8 mouse cellular contexts compared by ENCODE assay signal in the genomic region with DNA sequence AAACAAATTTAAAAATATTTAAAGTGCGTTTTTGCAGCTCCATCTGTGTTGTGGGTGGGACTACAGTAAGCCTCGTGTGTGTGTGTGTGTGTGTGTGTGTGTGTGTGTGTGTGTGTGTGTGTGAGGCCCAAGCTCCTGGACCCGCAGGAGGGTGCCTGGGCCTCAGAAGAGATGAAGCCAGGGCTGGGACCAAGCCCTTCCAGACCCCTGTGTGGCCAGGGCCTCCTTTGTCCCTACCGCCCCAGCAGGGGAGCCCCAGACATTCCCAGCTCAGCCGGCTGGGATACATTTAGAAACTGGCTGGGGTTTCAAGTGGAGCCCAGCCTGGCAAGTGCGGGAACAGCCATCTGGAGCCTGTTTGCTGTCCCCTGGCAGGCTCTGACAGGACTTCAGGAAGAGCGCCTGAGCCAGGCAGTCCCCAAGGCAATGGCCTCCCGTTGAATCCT. TPM values are rescaled to one million over a fixed set of nuclear protein-coding genes. Genes with fewer than 3 reads are reported as not detected.
DNase-seq lines count a peak whose midpoint lies in the region; ATAC-seq and TF ChIP-seq lines count a peak whose summit lies in the region.

No protein-coding gene starts in this region.

- H3K27me3 ChIP-seq in neural tube, embryonic 13.5 days = no peaks in the 10 kb centered on the region

- no peak for TF ChIP-seq CTCF in lung, adult 2 months (IDR thresholded peaks at IDR 0.05; ENCODE audit: insufficient read depth, low read length)

- H3K9me3 ChIP-seq in neural tube, embryonic 13.5 days = peaks cover 4% of the 10 kb centered on the region; the same call in 1 of the 2 replicates

- 45% methylated on average over 8 of the region's 8 CpGs for WGBS in lung, adult 2 months
- WGBS in neural tube, embryonic 13.5 days = 17% methylated on average over 8 of the region's 8 CpGs

- H3K4me1 ChIP-seq in lung, adult 2 months (ENCODE audit: control insufficient read depth, insufficient read depth, low read length) = no peaks in the 10 kb centered on the region
- peaks cover 17% of the 10 kb centered on the region for H3K4me1 ChIP-seq in neural tube, embryonic 13.5 days (replicated peaks)

- peak; percentile 94 for ATAC-seq in frontal cortex, adult (ENCODE audit: low TSS enrichment)
- ATAC-seq in neural tube, embryonic 13.5 days (ENCODE audit: low read depth) = peak; percentile 62

- H3K27ac ChIP-seq in neural tube, embryonic 13.5 days (replicated peaks) = peak overlapping the region; percentile 28; the same call in 1 of the 2 replicates

- no peaks in the 10 kb centered on the region for H3K36me3 ChIP-seq in neural tube, embryonic 13.5 days

- peak; percentile 30 to 34 for DNase-seq in lung, adult 18-20 months
- DNase-seq in lung, adult 2 months = no peak
- DNase-seq in heart, postnatal 14 days = peak; percentile 71 to 83
- DNase-seq in left cerebral cortex, adult 8-10 months (ENCODE audit: low spot score in 2 of 2) = peak; percentile 51 to 80
- no peak for DNase-seq in adrenal gland, adult 18-20 months (ENCODE audit: low spot score in 2 of 2)
- no peak for DNase-seq in ovary, postnatal 14 days (ENCODE audit: low spot score)

- no peak overlapping the region for H3K9ac ChIP-seq in neural tube, embryonic 13.5 days

- H3K4me2 ChIP-seq in neural tube, embryonic 13.5 days = no peak overlapping the region

- H3K4me3 ChIP-seq in lung, adult 2 months (replicated peaks; ENCODE audit: extremely low read depth, low read depth, low read length) = no peak overlapping the region
- no peak overlapping the region for H3K4me3 ChIP-seq in neural tube, embryonic 13.5 days

- intact Hi-C loops in heart, postnatal 14 days (cut with DNase I) = no loop called here

- no peak for TF ChIP-seq POLR2A in lung, adult 2 months (IDR thresholded peaks at IDR 0.05; ENCODE audit: borderline replicate concordance, extremely low read depth, low read depth, low read length)

RNA-seq across cellular contexts. Expression of gene Emid1, which starts 13.4 kb away (rescaled TPM):
- 31.4 and 40.2 TPM in 2 replicates for polyA plus RNA-seq in lung, adult 2 months (2012; rRNA removed)
- 1 to 10 TPM; 4.1 to 4.6 TPM for total RNA-seq in heart, postnatal 14 days (2021)
- 1 to 10 TPM; 4.0 to 7.2 (median 5.3) TPM for total RNA-seq in left cerebral cortex, adult 8-10 months (2022)
- polyA plus RNA-seq in neural tube, embryonic 13.5 days (2015; fragmentation: Nextera tagmentation; extraction: Ambion mirVana) = 16.5 and 18.9 TPM in 2 replicates
- total RNA-seq in adrenal gland, adult 18-20 months (2021) = 1 to 10 TPM; 2.2 to 3.4 TPM

Comparison
In these comparisons a context has a peak if more than half of its experiments do, and no peak if none do; other contexts are left out.
1. DNase-seq: peak in lung, adult 18-20 months (2 of 2), heart, postnatal 14 days (2 of 2) and left cerebral cortex, adult 8-10 months (2 of 2); none in lung, adult 2 months (single experiment), adrenal gland, adult 18-20 months (0 of 2) and ovary, postnatal 14 days (single experiment).